Mouse (Mus musculus): ENCODE measurements around the gene Mitf. TPM values are rescaled to one million over a fixed set of nuclear protein-coding genes. Genes with fewer than 3 reads are reported as not detected.

Mitf gene
- total and polyA plus RNA-seq, 2 experiments from 2014 or later, result 1.8 to 3.1 TPM

- no peak overlapping the region for H3K27ac ChIP-seq (ENCODE audit: low read depth, low read length)
- WGBS, result 69% methylated on average over 7 of the region's 7 CpGs
Measured at GRCm38 (mm10) chr6:97929466-97929865, 122.6 kb downstream of the Mitf start.

GRCm38 (mm10) chr6:97937139-97937538 is 130.3 kb downstream of the Mitf start:
- ATAC-seq (no peak), DNase-seq (no peak)
- no peaks in the 10 kb centered on the region for H3K36me3 ChIP-seq (ENCODE audit: insufficient read depth)
- H3K27me3 ChIP-seq (ENCODE audit: insufficient read depth, low read length), result peaks cover 9% of the 10 kb centered on the region; the same call in 1 of the 2 replicates
- H3K9ac ChIP-seq, result no peak overlapping the region
- H3K9me3 ChIP-seq (ENCODE audit: low read length), result no peaks in the 10 kb centered on the region
- peaks cover 6% of the 10 kb centered on the region; the same call in 1 of the 2 replicates for H3K4me1 ChIP-seq (ENCODE audit: insufficient read depth)
- no peak overlapping the region for H3K4me2 ChIP-seq (ENCODE audit: low read depth)
- no peak overlapping the region for H3K27ac ChIP-seq (ENCODE audit: low read depth, low read length)
- WGBS, result 60% methylated on average over 5 of the region's 5 CpGs
- TF ChIP-seq CTCF (IDR thresholded peaks at IDR 0.05; ENCODE audit: low read depth), result no peak
- H3K4me3 ChIP-seq (ENCODE audit: low read depth, low read length), result no peak overlapping the region

More at GRCm38 (mm10) chr6:97929466-97929865, 122.6 kb downstream of the Mitf start:
- no peaks in the 10 kb centered on the region for H3K36me3 ChIP-seq (ENCODE audit: insufficient read depth)
- DNase-seq (no peak), ATAC-seq (no peak)
- no peak overlapping the region for H3K4me3 ChIP-seq (ENCODE audit: low read depth, low read length)
- TF ChIP-seq CTCF (IDR thresholded peaks at IDR 0.05; ENCODE audit: low read depth), result no peak
- no peaks in the 10 kb centered on the region for H3K27me3 ChIP-seq (ENCODE audit: insufficient read depth, low read length)
- H3K9ac ChIP-seq, result no peak overlapping the region
- H3K9me3 ChIP-seq (ENCODE audit: low read length), result no peaks in the 10 kb centered on the region
- no peaks in the 10 kb centered on the region for H3K4me1 ChIP-seq (ENCODE audit: insufficient read depth)
- H3K4me2 ChIP-seq (ENCODE audit: low read depth), result no peak overlapping the region

- ATAC-seq (no peak), DNase-seq (no peak)
- no peak overlapping the region for H3K9ac ChIP-seq
- peak overlapping the region; percentile 18 for H3K4me3 ChIP-seq (ENCODE audit: low read depth, low read length)
- peaks cover 9% of the 10 kb centered on the region; the same call in 1 of the 2 replicates for H3K27me3 ChIP-seq (ENCODE audit: insufficient read depth, low read length)
- H3K9me3 ChIP-seq (ENCODE audit: low read length), result no peaks in the 10 kb centered on the region
- no peak for TF ChIP-seq CTCF (IDR thresholded peaks at IDR 0.05; ENCODE audit: low read depth)
- no peak overlapping the region for H3K27ac ChIP-seq (ENCODE audit: low read depth, low read length)
- H3K36me3 ChIP-seq (ENCODE audit: insufficient read depth), result no peaks in the 10 kb centered on the region
- 9% methylated on average over 11 of the region's 11 CpGs for WGBS
- peaks cover 6% of the 10 kb centered on the region; the same call in 1 of the 2 replicates for H3K4me1 ChIP-seq (ENCODE audit: insufficient read depth)
- H3K4me2 ChIP-seq (ENCODE audit: low read depth), result peak overlapping the region; percentile 35
Measured at GRCm38 (mm10) chr6:97937897-97938614, 131.2 kb downstream of the Mitf start.

GRCm38 (mm10) chr6:97940916-97941315 is 134.1 kb downstream of the Mitf start:
- Histone ChIP-seq H3K27me3 (ENCODE audit: insufficient read depth, low read length) (peaks cover 9% of the 10 kb centered on the region; the same call in 1 of the 2 replicates), H3K9ac (no peak overlapping the region), H3K27ac (ENCODE audit: low read depth, low read length) (no peak overlapping the region), H3K9me3 (ENCODE audit: low read length) (no peaks in the 10 kb centered on the region), H3K4me2 (ENCODE audit: low read depth) (no peak overlapping the region), H3K36me3 (ENCODE audit: insufficient read depth) (no peaks in the 10 kb centered on the region), H3K4me3 (ENCODE audit: low read depth, low read length) (no peak overlapping the region), H3K4me1 (ENCODE audit: insufficient read depth) (peaks cover 6% of the 10 kb centered on the region; the same call in 1 of the 2 replicates)
- 31% methylated on average over 12 of the region's 12 CpGs for WGBS
- no peak for TF ChIP-seq CTCF (IDR thresholded peaks at IDR 0.05; ENCODE audit: low read depth)
- DNase-seq, result peak; percentile 26
- no peak for ATAC-seq

GRCm38 (mm10) chr6:97950033-97950881 is 143.4 kb downstream of the Mitf start:
- Histone ChIP-seq H3K9ac (no peak overlapping the region), H3K4me3 (ENCODE audit: low read depth, low read length) (no peak overlapping the region), H3K27me3 (ENCODE audit: insufficient read depth, low read length) (no peaks in the 10 kb centered on the region), H3K27ac (ENCODE audit: low read depth, low read length) (no peak overlapping the region), H3K4me1 (ENCODE audit: insufficient read depth) (no peaks in the 10 kb centered on the region), H3K4me2 (ENCODE audit: low read depth) (no peak overlapping the region), H3K36me3 (ENCODE audit: insufficient read depth) (no peaks in the 10 kb centered on the region), H3K9me3 (ENCODE audit: low read length) (no peaks in the 10 kb centered on the region)
- no peak for DNase-seq
- no peak for TF ChIP-seq CTCF (IDR thresholded peaks at IDR 0.05; ENCODE audit: low read depth)
- no peak for ATAC-seq
- 25% methylated on average over 13 of the region's 13 CpGs for WGBS

- Histone ChIP-seq H3K9ac (no peak overlapping the region), H3K27ac (ENCODE audit: low read depth, low read length) (no peak overlapping the region), H3K4me3 (ENCODE audit: low read depth, low read length) (no peak overlapping the region), H3K4me2 (ENCODE audit: low read depth) (no peak overlapping the region), H3K4me1 (ENCODE audit: insufficient read depth) (no peaks in the 10 kb centered on the region), H3K36me3 (ENCODE audit: insufficient read depth) (no peaks in the 10 kb centered on the region), H3K9me3 (ENCODE audit: low read length) (no peaks in the 10 kb centered on the region), H3K27me3 (ENCODE audit: insufficient read depth, low read length) (no peaks in the 10 kb centered on the region)
- ATAC-seq (no peak), DNase-seq (no peak)
- WGBS, result 16% methylated on average over 2 of the region's 2 CpGs
- no peak for TF ChIP-seq CTCF (IDR thresholded peaks at IDR 0.05; ENCODE audit: low read depth)
Measured at GRCm38 (mm10) chr6:97950882-97951245, 144.0 kb downstream of the Mitf start.

GRCm38 (mm10) chr6:97951711-97952110 is 144.9 kb downstream of the Mitf start:
- H3K4me2 ChIP-seq (ENCODE audit: low read depth), result no peak overlapping the region
- H3K4me3 ChIP-seq (ENCODE audit: low read depth, low read length), result no peak overlapping the region
- ATAC-seq (no peak), DNase-seq (no peak)
- no peak overlapping the region for H3K9ac ChIP-seq
- no peak for TF ChIP-seq CTCF (IDR thresholded peaks at IDR 0.05; ENCODE audit: low read depth)
- H3K9me3 ChIP-seq (ENCODE audit: low read length), result no peaks in the 10 kb centered on the region
- H3K27me3 ChIP-seq (ENCODE audit: insufficient read depth, low read length), result no peaks in the 10 kb centered on the region
- no peaks in the 10 kb centered on the region for H3K4me1 ChIP-seq (ENCODE audit: insufficient read depth)
- H3K36me3 ChIP-seq (ENCODE audit: insufficient read depth), result no peaks in the 10 kb centered on the region
- no peak overlapping the region for H3K27ac ChIP-seq (ENCODE audit: low read depth, low read length)
- 65% methylated on average over 1 of the region's 1 CpGs for WGBS

Data from forebrain, postnatal 0 days (tissue).